Mouse (Mus musculus): ENCODE measurements at regions not wholly inside any gene's neighbourhood (a gene's known extent, or its start where the extent isn't known, plus 50 kb on each side); places are given as distances from the start of the nearest gene placed in this dataset.

- no peak overlapping the region; the same call in 1 of the 2 replicates for H3K27ac ChIP-seq (ENCODE audit: insufficient read depth, low read length)
- no peak overlapping the region for H3K4me3 ChIP-seq (ENCODE audit: insufficient read depth, low read length)
- H3K4me1 ChIP-seq (ENCODE audit: control insufficient read depth, insufficient read depth, low read length) = no peaks in the 10 kb centered on the region
- TF ChIP-seq CTCF (IDR thresholded peaks at IDR 0.05; ENCODE audit: borderline replicate concordance, insufficient read depth, low read length) (no peak), POLR2A (IDR thresholded peaks at IDR 0.05; ENCODE audit: low read depth, low read length) (no peak)
Measured at GRCm38 (mm10) chr8:41753481-41753880, 336.6 kb upstream of the Frg1 start.

- Histone ChIP-seq H3K4me1 (ENCODE audit: control insufficient read depth, insufficient read depth, low read length) (no peaks in the 10 kb centered on the region), H3K27ac (ENCODE audit: insufficient read depth, low read length) (no peak overlapping the region), H3K4me3 (ENCODE audit: insufficient read depth, low read length) (no peak overlapping the region)
- TF ChIP-seq CTCF (IDR thresholded peaks at IDR 0.05; ENCODE audit: borderline replicate concordance, insufficient read depth, low read length) (no peak), POLR2A (IDR thresholded peaks at IDR 0.05; ENCODE audit: low read depth, low read length) (no peak)
Measured at GRCm38 (mm10) chr8:41752641-41753040, 335.8 kb upstream of the Frg1 start.

GRCm38 (mm10) chr8:41747024-41747423 is 330.1 kb upstream of the Frg1 start:
- Histone ChIP-seq H3K4me1 (ENCODE audit: control insufficient read depth, insufficient read depth, low read length) (no peaks in the 10 kb centered on the region), H3K4me3 (ENCODE audit: insufficient read depth, low read length) (no peak overlapping the region), H3K27ac (ENCODE audit: insufficient read depth, low read length) (no peak overlapping the region)
- TF ChIP-seq POLR2A (IDR thresholded peaks at IDR 0.05; ENCODE audit: low read depth, low read length) (no peak), CTCF (IDR thresholded peaks at IDR 0.05; ENCODE audit: borderline replicate concordance, insufficient read depth, low read length) (no peak)

- H3K4me1 ChIP-seq (ENCODE audit: control insufficient read depth, insufficient read depth, low read length) = no peaks in the 10 kb centered on the region
- TF ChIP-seq CTCF (IDR thresholded peaks at IDR 0.05; ENCODE audit: borderline replicate concordance, insufficient read depth, low read length) = no peak
- TF ChIP-seq POLR2A (IDR thresholded peaks at IDR 0.05; ENCODE audit: low read depth, low read length) = no peak
- H3K27ac ChIP-seq (ENCODE audit: insufficient read depth, low read length) = no peak overlapping the region; the same call in 1 of the 2 replicates
- H3K4me3 ChIP-seq (ENCODE audit: insufficient read depth, low read length) = no peak overlapping the region
Measured at GRCm38 (mm10) chr8:41742796-41743670, 326.2 kb upstream of the Frg1 start.

GRCm38 (mm10) chr8:41717002-41717401 is 300.1 kb upstream of the Frg1 start:
- no peak overlapping the region for H3K4me3 ChIP-seq (ENCODE audit: insufficient read depth, low read length)
- no peaks in the 10 kb centered on the region for H3K4me1 ChIP-seq (ENCODE audit: control insufficient read depth, insufficient read depth, low read length)
- H3K27ac ChIP-seq (ENCODE audit: insufficient read depth, low read length) = peak overlapping the region; percentile 61; the same call in 1 of the 2 replicates
- no peak for TF ChIP-seq CTCF (IDR thresholded peaks at IDR 0.05; ENCODE audit: borderline replicate concordance, insufficient read depth, low read length)
- TF ChIP-seq POLR2A (IDR thresholded peaks at IDR 0.05; ENCODE audit: low read depth, low read length) = no peak

GRCm38 (mm10) chr8:41713634-41714330 is 296.9 kb upstream of the Frg1 start:
- H3K4me1 ChIP-seq (ENCODE audit: control insufficient read depth, insufficient read depth, low read length) = no peaks in the 10 kb centered on the region
- no peak for TF ChIP-seq POLR2A (IDR thresholded peaks at IDR 0.05; ENCODE audit: low read depth, low read length)
- no peak for TF ChIP-seq CTCF (IDR thresholded peaks at IDR 0.05; ENCODE audit: borderline replicate concordance, insufficient read depth, low read length)
- peak overlapping the region; percentile 52; the same call in 1 of the 2 replicates for H3K27ac ChIP-seq (ENCODE audit: insufficient read depth, low read length)
- H3K4me3 ChIP-seq (ENCODE audit: insufficient read depth, low read length) = no peak overlapping the region

- Histone ChIP-seq H3K4me3 (ENCODE audit: insufficient read depth, low read length) (no peak overlapping the region), H3K27ac (ENCODE audit: insufficient read depth, low read length) (no peak overlapping the region), H3K4me1 (ENCODE audit: control insufficient read depth, insufficient read depth, low read length) (no peaks in the 10 kb centered on the region)
- TF ChIP-seq POLR2A (IDR thresholded peaks at IDR 0.05; ENCODE audit: low read depth, low read length) = no peak
- no peak for TF ChIP-seq CTCF (IDR thresholded peaks at IDR 0.05; ENCODE audit: borderline replicate concordance, insufficient read depth, low read length)
Measured at GRCm38 (mm10) chr8:41703927-41704924, 287.4 kb upstream of the Frg1 start.
